Mouse (Mus musculus): ENCODE data around the gene Hoxa7.

Hoxa7 gene

GRCm38 (mm10) chr6:52240389-52241000 is 18.8 kb upstream of the Hoxa7 start, which contains the start of gene Hoxa10:
TSS of gene Hoxa10 (minus strand) at chr6:52240854.
- in situ Hi-C loops (cut with MboI, MseI) = loop anchor here in 1 of 2 experiments (5.0 kb wide), 1 partner anchor 72 kb away; the partner anchor contains the start of gene Evx1

- in situ Hi-C loops (cut with MboI, MseI) = loop anchor here in 1 of 2 experiments (5.0 kb wide), 1 partner anchor 72 kb away; the partner anchor contains the start of gene Evx1
These were observed 18.2 kb upstream of the Hoxa7 start for GRCm38 (mm10) chr6:52239625-52240388.

DNA sequence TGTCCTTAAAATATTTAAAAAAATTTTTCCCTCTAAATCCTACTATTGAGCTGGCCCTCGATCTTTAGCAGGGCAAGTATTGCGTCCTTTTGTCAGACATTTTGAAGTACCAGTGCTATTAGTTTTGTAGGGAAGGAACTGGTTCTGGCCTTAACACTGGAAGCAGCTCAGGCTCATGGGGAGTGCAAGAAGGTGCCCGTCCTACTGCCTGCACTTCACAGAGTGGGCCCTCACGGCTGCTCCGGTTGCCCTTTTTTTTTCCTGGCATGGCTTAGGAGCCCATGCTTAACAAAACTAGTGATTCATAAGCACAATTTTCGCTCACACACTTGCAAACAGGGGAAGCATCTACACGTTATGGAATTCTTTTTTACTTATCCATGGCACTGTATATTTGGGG is 17.3 kb upstream of the Hoxa7 start:
- in situ Hi-C loops (cut with MboI, MseI) = no loop called here

DNA sequence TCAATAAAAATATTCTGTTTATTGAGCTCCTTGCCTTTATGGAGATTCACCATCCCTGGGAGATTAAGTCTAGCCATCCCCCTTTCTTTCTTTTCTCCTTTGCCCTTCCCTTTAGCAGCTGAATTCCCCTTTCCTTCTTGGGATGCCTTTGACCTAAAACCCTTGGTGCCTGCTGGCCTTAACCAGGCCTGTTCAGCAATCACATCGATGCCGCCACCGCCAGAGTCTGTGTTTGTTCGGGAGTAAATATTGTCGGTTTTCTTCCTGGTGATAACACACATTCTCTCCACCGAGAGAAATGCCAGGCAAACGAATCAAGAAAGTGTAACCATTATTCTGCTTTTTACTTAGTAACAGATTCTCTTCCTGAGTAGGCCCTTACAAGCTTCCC is 16.5 kb upstream of the Hoxa7 start:
- in situ Hi-C loops (cut with MboI, MseI) = no loop called here

DNA sequence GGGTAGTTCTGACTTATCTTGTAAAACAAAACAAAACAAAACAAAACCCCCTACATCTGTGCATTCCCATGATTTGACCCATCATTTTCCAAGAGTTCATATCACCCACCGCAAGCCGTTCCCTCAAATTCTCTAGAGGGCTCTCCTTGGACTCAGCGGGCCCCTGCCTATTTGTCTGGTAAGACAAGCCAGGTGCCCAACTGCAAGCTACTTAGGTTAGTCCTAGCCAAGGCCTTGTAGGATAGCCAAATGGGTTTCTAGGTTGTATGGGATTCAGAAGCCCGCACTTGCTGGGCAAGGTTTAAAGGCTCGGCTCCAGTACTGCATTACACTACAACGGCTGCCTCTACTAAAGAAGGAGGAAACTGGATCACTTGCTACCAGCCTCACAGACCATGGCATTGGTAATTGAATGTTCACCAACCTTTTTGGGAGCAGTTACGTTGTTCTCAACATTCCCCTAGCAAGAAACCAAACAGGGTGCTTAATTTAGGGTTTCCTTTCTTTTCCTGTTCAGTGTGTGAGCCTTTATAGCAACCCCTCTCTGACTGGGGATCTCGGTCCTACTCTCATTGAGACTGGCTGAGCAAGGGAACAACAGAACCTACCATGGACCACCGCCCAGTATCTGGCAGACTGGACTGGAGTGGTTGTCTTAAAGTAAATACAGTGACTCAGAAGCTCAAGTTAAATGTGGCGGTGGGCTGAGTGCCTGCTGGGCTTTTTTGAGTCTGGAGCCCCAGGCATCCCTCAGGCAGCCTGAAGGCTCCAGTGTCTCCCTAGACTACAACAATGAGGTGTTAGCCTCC is 15.9 kb upstream of the Hoxa7 start:
- in situ Hi-C loops (cut with MboI, MseI) = no loop called here

DNA sequence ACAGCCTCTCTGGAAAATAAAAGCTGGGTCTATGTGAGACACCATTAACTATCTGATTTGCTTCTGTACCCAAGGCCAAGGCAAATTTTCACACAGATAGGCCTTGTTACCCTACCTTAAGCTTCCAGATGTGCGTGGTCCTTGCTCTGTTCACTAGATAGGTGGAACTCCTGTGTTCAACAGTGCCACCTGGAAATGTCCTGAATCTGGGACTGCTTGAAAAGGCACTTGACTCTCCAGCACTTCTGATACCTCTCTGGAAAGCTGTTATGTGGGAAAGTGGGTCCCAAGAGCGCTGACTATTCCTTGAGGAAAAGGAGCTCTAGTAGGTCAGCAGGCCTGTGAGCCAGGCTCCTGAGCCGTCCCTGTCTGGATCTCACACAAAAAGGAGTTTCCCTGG is 15.2 kb upstream of the Hoxa7 start:
- in situ Hi-C loops (cut with MboI, MseI) = no loop called here

GRCm38 (mm10) chr6:52235866-52236265 is 14.2 kb upstream of the Hoxa7 start:
- in situ Hi-C loops (cut with MboI, MseI) = no loop called here

DNA sequence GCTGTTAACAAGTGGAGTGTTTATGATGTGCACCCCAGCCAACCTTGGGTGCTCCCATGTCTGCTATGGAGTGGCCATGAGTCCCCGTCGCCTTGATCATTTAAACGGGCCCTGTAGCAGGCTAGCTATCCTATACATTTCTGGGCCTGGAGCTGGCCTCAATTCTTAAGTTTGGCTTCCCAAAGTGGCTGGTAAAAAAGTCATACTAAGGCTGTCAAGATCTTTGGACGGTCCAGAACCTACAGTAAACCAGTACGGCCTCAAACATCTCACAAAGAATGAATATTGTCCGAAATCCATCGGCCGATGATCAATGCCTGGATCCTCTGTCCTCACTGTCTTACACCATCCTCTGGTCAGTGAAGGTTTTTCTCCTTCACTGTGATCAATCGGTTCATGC is 13.6 kb upstream of the Hoxa7 start:
- in situ Hi-C loops (cut with MboI, MseI) = no loop called here

- in situ Hi-C loops (cut with MboI, MseI) = no loop called here
These were observed 12.9 kb upstream of the Hoxa7 start for GRCm38 (mm10) chr6:52234428-52235140.

DNA sequence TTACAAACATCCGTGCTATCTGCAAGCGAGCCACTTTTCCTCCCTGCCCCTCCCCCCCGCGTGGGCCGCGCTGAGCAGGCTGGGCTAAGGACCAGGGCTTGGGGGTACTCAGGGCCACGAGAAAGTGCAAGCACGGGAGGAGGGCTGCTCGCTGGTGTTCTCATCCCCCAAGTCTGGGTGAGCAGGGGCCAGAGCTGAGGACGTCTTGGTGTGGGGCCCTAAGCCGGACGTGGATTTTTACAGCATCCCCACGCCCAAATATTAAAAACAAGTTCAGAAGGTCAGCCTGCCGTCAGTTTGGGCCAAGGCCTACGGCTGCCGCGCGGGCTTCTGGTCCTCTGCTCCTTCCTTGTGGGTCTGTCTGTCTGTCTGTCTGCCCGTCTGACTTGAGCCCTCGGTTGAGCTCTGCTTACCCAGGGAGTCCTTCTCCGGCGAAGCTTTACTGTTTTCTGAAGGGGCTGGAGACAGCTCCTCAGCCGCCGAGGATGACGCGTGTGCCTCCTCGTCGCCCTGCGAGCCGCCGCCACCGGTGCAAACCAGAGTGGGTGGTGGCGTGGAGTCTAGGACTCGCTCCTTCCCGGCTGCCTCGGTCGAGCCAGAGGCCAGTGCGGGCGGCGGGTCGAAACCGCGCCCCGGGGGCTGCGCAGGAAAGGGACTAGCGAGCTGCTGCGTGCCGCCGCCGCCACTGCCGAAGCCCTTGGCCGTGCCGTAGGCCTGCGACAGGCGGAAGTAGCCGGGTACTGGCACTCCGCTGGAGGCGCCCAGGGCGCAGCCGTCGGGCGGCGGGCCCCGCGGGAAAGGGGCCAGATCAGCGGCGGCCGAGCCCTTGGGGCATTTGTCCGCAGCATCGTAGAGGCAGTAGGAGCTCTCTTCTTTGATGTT is 12.1 kb upstream of the Hoxa7 start:
- in situ Hi-C loops (cut with MboI, MseI) = no loop called here

DNA sequence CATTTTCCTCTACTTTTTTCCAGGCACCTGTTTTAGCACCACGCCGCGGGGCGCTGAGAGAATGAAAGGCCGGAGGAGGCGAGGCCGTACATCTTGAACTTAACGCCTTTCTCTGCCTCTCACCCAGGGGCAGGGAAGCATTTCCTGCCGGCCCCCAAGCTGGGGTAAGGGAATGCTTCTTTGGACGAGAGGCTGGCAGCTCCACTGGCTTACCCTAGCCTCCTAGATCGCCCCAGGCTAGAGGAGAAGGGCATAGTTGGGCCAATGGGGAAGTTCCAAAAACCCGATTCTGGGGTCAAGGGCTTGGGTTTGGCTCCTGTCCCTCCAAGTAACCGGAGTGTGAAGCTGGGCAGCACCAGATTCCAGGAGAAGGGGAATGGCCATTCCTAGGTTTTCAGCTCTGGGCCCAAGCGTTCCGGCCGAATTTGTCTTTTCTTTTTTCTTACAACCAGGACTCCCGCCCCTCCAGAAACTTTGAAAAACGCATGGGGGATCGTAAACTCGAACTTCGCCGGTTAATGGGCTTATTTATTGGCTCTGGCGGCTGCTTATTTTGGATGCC is 11.4 kb upstream of the Hoxa7 start:
- in situ Hi-C loops (cut with MboI, MseI) = no loop called here

DNA sequence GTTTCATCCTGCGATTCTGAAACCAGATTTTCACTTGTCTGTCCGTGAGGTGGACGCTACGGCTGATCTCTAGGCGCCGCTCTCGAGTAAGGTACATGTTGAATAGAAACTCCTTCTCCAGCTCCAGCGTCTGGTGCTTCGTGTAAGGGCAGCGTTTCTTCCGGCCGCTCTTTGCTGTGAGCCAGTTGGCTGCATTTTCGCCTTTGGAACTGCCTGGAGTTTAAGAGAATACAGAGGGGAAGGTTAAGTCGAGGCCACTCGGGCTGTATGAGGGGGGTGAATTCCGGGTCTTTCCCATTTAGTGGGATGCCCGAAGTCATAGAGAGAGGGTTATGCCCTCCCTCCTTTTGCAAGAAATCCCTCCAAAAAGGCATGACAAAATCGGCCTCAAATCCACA is 10.9 kb upstream of the Hoxa7 start:
- in situ Hi-C loops (cut with MboI, MseI) = no loop called here

DNA sequence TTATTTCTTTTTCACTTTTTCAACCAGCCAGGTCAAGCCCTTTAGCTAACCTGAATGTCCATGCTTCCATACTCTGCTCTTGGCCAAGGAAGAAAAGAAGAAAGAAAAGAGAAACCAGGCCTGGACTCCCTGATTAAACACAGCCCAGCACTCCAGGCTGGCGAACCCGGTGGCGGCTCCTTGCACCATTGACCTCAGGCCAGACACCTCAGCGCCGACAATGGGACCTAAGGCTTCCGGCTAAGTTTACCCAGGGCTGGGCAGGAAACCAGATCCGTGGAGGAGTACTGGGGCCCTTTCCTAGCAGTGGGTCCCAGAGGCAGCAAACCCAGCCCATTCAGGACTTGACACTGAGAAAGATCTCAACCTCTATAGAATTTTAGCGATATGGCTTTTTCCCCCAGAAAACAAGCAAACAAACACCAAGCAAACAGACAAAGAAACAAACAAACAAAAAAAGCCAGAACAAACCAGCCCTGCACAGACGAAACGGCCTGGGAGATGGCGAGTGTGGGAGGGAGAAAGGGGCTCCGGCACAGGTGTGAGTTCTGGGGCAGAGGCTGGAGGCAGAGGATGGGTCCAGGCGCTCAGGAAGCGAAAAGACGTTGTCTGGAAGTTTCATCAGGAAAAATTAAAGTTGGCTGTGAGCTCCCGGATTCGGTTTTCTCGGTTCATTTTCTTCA is 10.4 kb upstream of the Hoxa7 start:
- in situ Hi-C loops (cut with MboI, MseI) = no loop called here

GRCm38 (mm10) chr6:52230516-52231165 is 9.0 kb upstream of the Hoxa7 start, which contains the start of gene Hoxa9:
TSS of gene Hoxa9 (minus strand) at chr6:52231089.
- in situ Hi-C loops (cut with MboI, MseI) = no loop called here

DNA sequence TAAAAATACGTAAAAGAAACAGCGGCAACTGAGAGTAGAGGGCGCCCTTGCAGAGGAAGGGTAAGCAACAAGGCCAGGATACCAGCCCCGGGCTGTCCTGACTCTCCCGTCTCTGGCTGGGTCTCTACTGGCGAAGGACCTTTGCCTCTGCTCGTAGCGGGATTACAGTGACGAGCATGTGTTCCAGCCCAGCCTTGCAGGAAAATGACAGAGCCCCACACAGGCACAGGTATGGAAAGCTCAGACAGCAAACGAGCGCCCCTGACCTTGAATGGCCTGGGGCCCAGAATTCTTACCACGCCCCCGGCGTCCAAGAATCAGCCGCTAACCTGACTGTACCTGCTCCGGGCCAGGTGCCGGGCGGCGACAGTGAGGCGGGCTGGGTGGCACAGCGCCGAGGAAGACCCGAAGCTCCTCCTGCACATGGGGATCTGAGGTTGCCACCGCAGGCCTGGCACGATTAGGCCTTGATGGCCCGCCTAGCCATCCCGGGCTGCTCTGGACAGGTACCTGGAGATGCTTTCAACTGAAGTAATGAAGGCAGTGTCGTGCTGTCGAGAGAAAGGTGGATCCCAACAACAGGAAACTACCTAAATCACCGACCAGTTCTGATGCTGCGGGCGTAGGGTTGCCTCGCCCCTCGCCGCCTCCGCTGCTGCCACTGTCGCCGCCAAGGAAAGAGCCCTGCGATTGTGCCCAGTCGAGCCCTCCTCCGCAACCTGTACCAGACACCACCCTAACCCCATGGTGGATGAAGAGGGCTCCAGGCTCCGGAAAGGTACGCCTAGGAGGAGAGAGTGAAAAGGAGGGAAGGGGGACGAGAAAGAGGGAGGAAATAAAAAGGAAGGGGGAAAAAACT is 8.1 kb upstream of the Hoxa7 start:
- in situ Hi-C loops (cut with MboI, MseI) = loop anchor here (10.0 kb wide), 6 partner anchors 385 to 1055 kb away; no protein-coding TSS in a partner anchor

GRCm38 (mm10) chr6:52228475-52229465 is 7.1 kb upstream of the Hoxa7 start:
- in situ Hi-C loops (cut with MboI, MseI) = loop anchor here (10.0 kb wide), 6 partner anchors 384 to 1054 kb away; no protein-coding TSS in a partner anchor
